Mouse (Mus musculus) cerebellum, adult 2 months (tissue): ENCODE measurements around the gene Syce3. TPM values are rescaled to one million over a fixed set of nuclear protein-coding genes. Genes with fewer than 3 reads are reported as not detected.
"Not testable (repeated sequence)": the region's sequence is repeated elsewhere in the genome, so short reads cannot be mapped to it uniquely, and the experiment has no call there.

Source experiments
- DNase-seq, 2 experiments: peaks; one replicate each; pipeline ENCODE4 v3.0.0; 2021
- H3K27ac ChIP-seq: fragments of 200-500 bp; 2 replicates; pipeline ENCODE4 v1.5.1; 2012; ENCODE audit warnings: low read length, control low read depth, inconsistent platforms; ENCODE audit not compliant: insufficient read depth
- H3K27me3 ChIP-seq: fragments of 200-500 bp; 2 replicates; pipeline ENCODE4 v1.6.1; 2012; ENCODE audit warnings: inconsistent platforms, mild to moderate bottlenecking, low read length, moderate library complexity; ENCODE audit not compliant: control insufficient read depth, insufficient read depth
- H3K4me1 ChIP-seq: fragments of 200-500 bp; 2 replicates; pipeline ENCODE4 v1.6.1; 2011; ENCODE audit warnings: low read length; ENCODE audit not compliant: control insufficient read depth, insufficient read depth
- H3K4me3 ChIP-seq: fragments of 200-500 bp; replicated peaks from 2 replicates; pipeline ENCODE3; 2011; ENCODE audit warnings: mild to moderate bottlenecking, low read depth, low read length, control low read depth; ENCODE audit not compliant: insufficient read depth
- CTCF ChIP-seq: fragments of 200-500 bp; IDR thresholded peaks from 2 replicates; pipeline ENCODE4 v1.5.1; 2011; ENCODE audit warnings: low read depth, mild to moderate bottlenecking, control low read depth, low read length, moderate library complexity, borderline replicate concordance; ENCODE audit not compliant: insufficient read depth
- POLR2A ChIP-seq: fragments of 200-500 bp; IDR thresholded peaks from 2 replicates; pipeline ENCODE4 v1.6.1; 2011; ENCODE audit warnings: low read length, control low read depth, borderline replicate concordance; ENCODE audit not compliant: insufficient read depth
- WGBS: fragments of 180-500 bp; shearing (Covaris S2); methylation state at CpG from one replicate; pipeline ENCODE4 v1.1.7; 2018; 5-methylcytosine and 5-hydroxymethylcytosine counted together
- polyA plus RNA-seq: library from polyadenylated mRNA; depleted of rRNA; stranded (reverse); fragments of >200 nt; gene quantifications from 2 replicates; pipeline ENCODE4 v1.2.3, GENCODE M21; 2012

Gene Syce3
- polyA plus RNA-seq, 1 experiment: not detected

- 37% methylated on average over 8 of the region's 8 CpGs for WGBS
- Histone ChIP-seq H3K27me3 (no peaks in the 10 kb centered on the region), H3K27ac (no peak overlapping the region), H3K4me1 (no peaks in the 10 kb centered on the region; the same call in 1 of the 2 replicates), H3K4me3 (no peak overlapping the region)
- DNase-seq: peak; percentile 33 to 44
- TF ChIP-seq POLR2A (no peak), CTCF (peak; percentile 52; the same call in 1 of the 2 replicates)
Observed at GRCm38 (mm10) chr15:89442486-89443070, 32.3 kb upstream of the Syce3 start.

GRCm38 (mm10) chr15:89435878-89436277, 25.6 kb upstream of the Syce3 start:
- peaks cover 6% of the 10 kb centered on the region; the same call in 1 of the 2 replicates for H3K4me1 ChIP-seq
- 94% methylated on average over 5 of the region's 5 CpGs for WGBS
- TF ChIP-seq CTCF (no peak), POLR2A (no peak)
- H3K27ac ChIP-seq: no peak overlapping the region
- no peaks in the 10 kb centered on the region for H3K27me3 ChIP-seq
- no peak for DNase-seq
- no peak overlapping the region for H3K4me3 ChIP-seq

GRCm38 (mm10) chr15:89434136-89434535, 23.8 kb upstream of the Syce3 start:
- WGBS: 77% methylated on average over 3 of the region's 3 CpGs
- H3K27ac ChIP-seq: 0 out of 2 replicates have a peak overlapping the region, but pooled peaks have one; percentile 60
- peak in 1 of 2 experiments; percentile 12 for DNase-seq
- TF ChIP-seq CTCF (no peak), POLR2A (no peak)
- H3K4me3 ChIP-seq: no peak overlapping the region
- H3K4me1 ChIP-seq: peaks cover 6% of the 10 kb centered on the region; the same call in 1 of the 2 replicates
- H3K27me3 ChIP-seq: no peaks in the 10 kb centered on the region

GRCm38 (mm10) chr15:89432946-89433345, 22.6 kb upstream of the Syce3 start:
- Histone ChIP-seq H3K4me1 (peaks cover 6% of the 10 kb centered on the region; the same call in 1 of the 2 replicates), H3K27ac (peak overlapping the region; percentile 76), H3K27me3 (no peaks in the 10 kb centered on the region), H3K4me3 (no peak overlapping the region)
- TF ChIP-seq POLR2A (no peak), CTCF (no peak)
- WGBS: 21% methylated on average over 4 of the region's 4 CpGs
- peak; percentile 57 to 83 for DNase-seq

- peak overlapping the region; percentile 19; the same call in 1 of the 2 replicates for H3K27ac ChIP-seq
- DNase-seq: peak in 1 of 2 experiments; percentile 22
- no peak overlapping the region for H3K4me3 ChIP-seq
- no peaks in the 10 kb centered on the region for H3K27me3 ChIP-seq
- H3K4me1 ChIP-seq: peaks cover 6% of the 10 kb centered on the region; the same call in 1 of the 2 replicates
- WGBS: 66% methylated on average over 6 of the region's 6 CpGs
- no peak for TF ChIP-seq CTCF
- TF ChIP-seq POLR2A: no peak
Observed at GRCm38 (mm10) chr15:89431806-89432205, 21.5 kb upstream of the Syce3 start.

- 85% methylated on average over 3 of the region's 3 CpGs for WGBS
- Histone ChIP-seq H3K4me3 (no peak overlapping the region), H3K27ac (no peak overlapping the region), H3K27me3 (no peaks in the 10 kb centered on the region), H3K4me1 (peaks cover 6% of the 10 kb centered on the region; the same call in 1 of the 2 replicates)
- DNase-seq: no peak
- no peak for TF ChIP-seq POLR2A
- no peak for TF ChIP-seq CTCF
Observed at GRCm38 (mm10) chr15:89431271-89431670, 21.0 kb upstream of the Syce3 start.

- DNase-seq, H3K4me1 ChIP-seq, H3K27me3 ChIP-seq, H3K4me3 ChIP-seq: not testable (repeated sequence)
- 0 out of 2 replicates have a peak overlapping the region, but pooled peaks have one; percentile 37 for H3K27ac ChIP-seq
- 70% methylated on average over 9 of the region's 9 CpGs for WGBS
Observed at GRCm38 (mm10) chr15:89430771-89431170, 20.5 kb upstream of the Syce3 start.

GRCm38 (mm10) chr15:89430341-89430740, 20.0 kb upstream of the Syce3 start:
- WGBS: 28% methylated on average over 6 of the region's 6 CpGs

More at GRCm38 (mm10) chr15:89430341-89430740, 20.0 kb upstream of the Syce3 start:
- H3K4me1 ChIP-seq: peaks cover 6% of the 10 kb centered on the region; the same call in 1 of the 2 replicates
- H3K27me3 ChIP-seq: no peaks in the 10 kb centered on the region
- peak; percentile 45 to 50 for DNase-seq
- peak overlapping the region; percentile 76 for H3K4me3 ChIP-seq
- TF ChIP-seq POLR2A: no peak
- peak; percentile 33; the same call in 1 of the 2 replicates for TF ChIP-seq CTCF
- H3K27ac ChIP-seq: peak overlapping the region; percentile 77; the same call in 1 of the 2 replicates
